Mouse (Mus musculus): ENCODE results near the gene BC025920. TPM values are rescaled to one million over a fixed set of nuclear protein-coding genes. Genes with fewer than 3 reads are reported as not detected.

Gene BC025920
- 1.4 and 2.0 TPM in 2 replicates for polyA plus RNA-seq (2016; fragmentation: Nextera tagmentation; extraction: Ambion mirVana)

DNA sequence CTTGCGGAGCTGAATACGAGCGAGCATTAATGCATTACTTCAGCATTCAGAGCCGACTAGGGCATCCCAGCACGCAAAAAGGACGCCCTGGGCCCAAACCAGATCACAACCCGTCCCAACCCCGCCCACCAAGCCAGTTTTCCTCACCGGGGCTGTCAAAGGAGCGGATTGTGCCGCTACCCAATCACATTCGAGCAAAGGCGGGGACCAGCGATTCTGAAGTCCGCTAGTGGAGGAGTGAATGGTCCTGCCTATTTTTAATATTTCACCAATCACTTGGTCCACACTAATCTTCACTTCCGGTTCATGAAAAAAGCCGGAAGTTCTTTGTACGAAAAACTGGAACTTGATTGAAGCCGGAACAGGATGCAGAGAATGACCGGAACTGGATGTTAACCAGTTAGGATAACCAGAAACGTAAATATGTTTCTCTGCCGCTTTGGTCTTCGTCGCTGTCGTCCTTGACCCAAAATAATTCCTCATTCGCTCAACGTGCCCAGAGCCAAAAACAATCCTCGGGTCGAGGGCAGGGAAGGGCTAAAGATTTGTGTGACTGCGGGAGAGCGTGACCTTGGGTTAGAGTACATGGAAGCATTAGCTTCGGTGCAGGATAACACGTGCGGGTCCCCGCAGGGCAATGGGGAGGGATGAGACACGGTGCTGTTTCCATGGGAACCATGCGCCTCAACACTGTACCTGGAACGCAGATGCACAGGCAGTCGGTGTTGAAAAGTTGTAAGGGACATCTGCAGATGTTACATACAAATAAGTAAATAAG, at the start of gene BC025920:
Gene BC025920, plus strand, starts transcription at position 297 of the 778 bp plus-strand sequence.
- peak within 1 kb of the TSS; percentile 70 for H3K4me3 ChIP-seq
- H3K36me3 ChIP-seq = peaks cover 16% of the 10 kb centered on the region
- H3K4me1 ChIP-seq = peaks cover 39% of the 10 kb centered on the region
- peak within 1 kb of the TSS; percentile 88 for H3K27ac ChIP-seq (replicated peaks)
- WGBS = under 1% methylated on average over 39 of the region's 39 CpGs
- H3K27me3 ChIP-seq (ENCODE audit: low read depth, poor library complexity, severe bottlenecking) = peaks cover 21% of the 10 kb centered on the region
- H3K9me3 ChIP-seq (replicated peaks) = peaks cover 1% of the 10 kb centered on the region; the same call in 1 of the 2 replicates
- peak; percentile 93 for DNase-seq (ENCODE audit: low spot score)

DNA sequence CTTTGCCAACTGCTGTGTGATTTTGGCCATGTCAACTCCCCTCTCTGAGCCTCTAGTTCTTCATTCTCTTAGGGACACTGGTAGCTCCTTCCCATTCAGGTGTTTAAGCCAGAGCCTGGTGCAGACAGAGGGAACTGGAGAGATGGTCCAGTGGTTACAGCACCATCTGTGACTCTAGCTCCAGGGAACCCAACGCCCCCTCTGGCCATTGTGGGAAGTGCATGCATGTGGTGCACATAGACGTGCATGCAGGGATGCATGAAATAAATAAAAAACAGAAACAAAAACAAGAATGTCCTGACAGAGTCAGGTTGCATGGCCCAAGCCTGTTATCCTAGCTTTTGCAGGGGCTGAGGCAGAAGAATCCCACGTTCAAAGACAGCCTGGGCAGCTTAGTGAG, 49.8 kb upstream of the BC025920 start:
- peaks cover 30% of the 10 kb centered on the region for H3K4me1 ChIP-seq
- H3K36me3 ChIP-seq = peaks cover 4% of the 10 kb centered on the region
- 73% methylated on average over 3 of the region's 3 CpGs for WGBS
- H3K9me3 ChIP-seq (replicated peaks) = 0 out of 2 replicates have a peak, but pooled peaks cover 4% of the 10 kb centered on the region
- no peak overlapping the region for H3K27ac ChIP-seq (replicated peaks)
- peaks cover 5% of the 10 kb centered on the region; the same call in 1 of the 2 replicates for H3K27me3 ChIP-seq (ENCODE audit: low read depth, poor library complexity, severe bottlenecking)
- H3K4me3 ChIP-seq = no peak overlapping the region
- DNase-seq (ENCODE audit: low spot score) = no peak

DNA sequence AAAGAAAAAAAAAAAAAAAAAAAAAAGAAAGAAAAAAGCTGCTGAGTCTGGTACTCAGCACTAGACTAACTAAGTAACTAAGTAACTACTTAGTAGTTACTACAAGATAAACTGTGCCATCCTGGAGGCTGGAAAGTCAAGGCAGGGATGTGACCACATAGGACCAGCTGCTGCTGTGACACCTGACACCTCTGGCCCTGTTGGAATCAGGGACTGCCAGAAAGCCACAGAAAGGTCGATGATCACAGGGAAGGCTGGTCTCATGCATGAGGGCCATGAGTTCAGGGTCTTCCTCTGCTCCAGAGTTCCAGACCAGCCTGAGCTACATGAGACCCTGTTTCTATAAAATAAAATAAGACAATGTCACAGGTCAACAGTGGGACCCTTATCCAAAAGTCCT, 48.6 kb upstream of the BC025920 start:
- no peak overlapping the region for H3K27ac ChIP-seq (replicated peaks)
- H3K4me3 ChIP-seq = no peak overlapping the region
- H3K27me3 ChIP-seq (ENCODE audit: low read depth, poor library complexity, severe bottlenecking) = peaks cover 9% of the 10 kb centered on the region
- H3K9me3 ChIP-seq (replicated peaks) = 0 out of 2 replicates have a peak, but pooled peaks cover 4% of the 10 kb centered on the region
- 47% methylated on average over 1 of the region's 1 CpGs for WGBS
- no peak for DNase-seq (ENCODE audit: low spot score)
- H3K4me1 ChIP-seq = peaks cover 31% of the 10 kb centered on the region
- H3K36me3 ChIP-seq = peaks cover 17% of the 10 kb centered on the region

DNA sequence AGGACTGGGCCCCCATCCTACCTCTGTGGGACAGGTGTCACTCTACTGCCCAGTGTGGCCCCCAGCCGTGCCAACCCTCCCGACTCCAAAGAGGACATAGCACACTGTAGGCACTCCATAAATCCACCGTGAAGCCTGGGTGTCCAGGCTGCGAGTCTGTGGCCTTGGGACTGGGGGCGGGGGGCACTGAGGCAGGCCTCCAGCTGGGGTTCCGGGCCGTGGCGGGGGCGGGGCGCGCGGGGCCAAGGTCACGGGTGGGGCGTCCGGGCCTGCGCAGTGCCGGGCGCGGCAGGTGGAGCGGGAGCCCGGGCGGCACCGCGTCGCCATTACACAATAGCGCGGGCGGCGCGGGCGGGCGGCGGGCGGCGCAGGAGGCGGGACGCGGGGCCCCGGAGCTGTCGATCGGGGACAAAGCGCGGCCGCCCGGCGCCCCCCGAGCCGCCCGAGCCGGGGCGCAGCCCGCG, 46.9 kb upstream of the BC025920 start, which contains the start of gene Aes:
Gene Aes, plus strand, starts transcription at position 326 of the 464 bp plus-strand sequence.
- Histone ChIP-seq H3K27me3 (ENCODE audit: low read depth, poor library complexity, severe bottlenecking) (peaks cover 26% of the 10 kb centered on the region), H3K9me3 (replicated peaks) (no peaks in the 10 kb centered on the region), H3K36me3 (peaks cover 29% of the 10 kb centered on the region), H3K27ac (replicated peaks) (peak within 1 kb of the TSS; percentile 99), H3K4me3 (peak within 1 kb of the TSS; percentile 95), H3K4me1 (peaks cover 48% of the 10 kb centered on the region)
- 1% methylated on average over 36 of the region's 53 CpGs for WGBS
- DNase-seq (ENCODE audit: low spot score) = peak; percentile 61

DNA sequence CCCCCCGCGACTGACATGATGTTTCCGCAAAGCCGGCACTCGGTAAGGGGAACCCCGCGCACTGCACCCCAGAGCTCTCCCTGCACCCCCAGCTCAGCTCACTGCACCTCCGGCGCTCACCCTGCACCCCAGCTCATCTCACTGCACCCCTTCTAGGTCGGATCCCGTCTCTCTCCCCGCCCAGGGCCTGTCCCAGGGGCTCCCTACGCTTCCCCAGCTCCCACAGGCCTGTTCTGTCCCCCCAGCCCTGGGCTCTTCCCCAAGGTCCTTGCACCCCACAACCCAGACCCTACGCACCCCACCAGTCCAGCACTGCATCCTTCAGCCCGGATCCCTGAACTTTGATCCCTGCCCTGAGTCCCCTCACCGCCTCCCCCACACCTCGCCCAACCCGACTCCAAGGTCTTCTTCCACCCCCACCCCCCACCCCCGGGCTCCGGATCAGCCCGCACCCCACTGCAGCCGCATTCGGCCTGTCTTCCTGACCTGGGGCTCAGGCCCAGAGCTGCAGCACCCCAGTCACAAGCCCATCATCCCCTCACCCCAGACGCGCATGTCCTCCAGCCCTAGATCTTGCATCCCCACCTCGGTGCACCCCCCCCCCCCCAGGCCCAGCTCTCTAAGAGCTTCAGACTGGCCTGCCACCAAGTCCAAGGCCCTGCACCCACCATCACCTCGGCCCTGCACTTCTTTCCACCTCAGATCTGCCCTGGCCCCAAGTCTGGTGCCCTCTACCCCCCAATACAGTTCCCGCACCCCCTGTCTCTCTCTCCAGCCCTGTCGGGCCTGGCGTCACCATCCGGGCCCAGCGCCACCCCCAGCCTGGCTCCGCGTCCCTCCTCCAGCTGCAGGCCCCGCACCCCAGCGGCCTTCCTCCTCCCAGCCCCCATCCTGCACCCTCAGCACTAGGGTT, 46.2 kb upstream of the BC025920 start:
- Histone ChIP-seq H3K9me3 (replicated peaks) (no peaks in the 10 kb centered on the region), H3K4me1 (peaks cover 55% of the 10 kb centered on the region), H3K27me3 (ENCODE audit: low read depth, poor library complexity, severe bottlenecking) (peaks cover 33% of the 10 kb centered on the region), H3K36me3 (peaks cover 36% of the 10 kb centered on the region), H3K4me3 (peak overlapping the region; percentile 95), H3K27ac (replicated peaks) (peak overlapping the region; percentile 99)
- 4% methylated on average over 36 of the region's 36 CpGs for WGBS
- peak; percentile 48 for DNase-seq (ENCODE audit: low spot score)

DNA sequence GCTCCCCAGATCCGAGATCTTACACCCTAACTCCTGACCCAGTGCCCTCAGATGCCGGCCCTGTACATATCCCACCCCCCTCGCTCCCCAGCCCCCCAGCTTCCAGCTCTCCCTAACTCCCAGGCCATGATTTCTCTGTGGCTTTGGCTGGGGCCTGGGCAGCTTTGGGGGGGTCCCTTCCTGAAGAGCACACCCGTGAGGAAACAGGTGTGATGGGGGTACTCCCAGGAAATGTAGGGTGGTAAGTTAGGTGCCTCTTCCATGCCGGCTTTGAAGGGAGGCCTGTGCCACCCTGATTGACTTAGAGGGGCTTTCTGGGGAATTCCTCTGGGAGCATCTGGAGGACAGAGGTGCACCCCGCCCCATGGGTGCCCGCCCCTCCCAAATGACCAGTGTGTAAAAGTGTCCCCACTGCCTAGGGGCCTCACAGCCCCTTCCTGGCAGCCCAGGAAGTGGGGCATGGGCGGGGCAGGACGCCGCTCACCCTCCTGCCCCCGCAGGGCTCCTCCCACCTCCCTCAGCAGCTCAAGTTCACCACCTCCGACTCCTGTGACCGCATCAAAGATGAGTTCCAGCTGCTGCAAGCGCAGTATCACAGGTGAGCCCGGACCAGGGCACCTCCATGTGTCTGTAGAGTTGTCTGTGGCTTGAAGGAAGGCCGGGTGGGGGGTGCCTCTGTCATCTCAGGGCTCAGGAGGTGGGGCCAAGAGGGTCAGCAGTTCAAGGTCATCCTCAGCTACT, 45.2 kb upstream of the BC025920 start:
- Histone ChIP-seq H3K27ac (replicated peaks) (peak overlapping the region; percentile 99), H3K27me3 (ENCODE audit: low read depth, poor library complexity, severe bottlenecking) (peaks cover 43% of the 10 kb centered on the region), H3K4me1 (peaks cover 65% of the 10 kb centered on the region), H3K36me3 (peaks cover 46% of the 10 kb centered on the region), H3K4me3 (peak overlapping the region; percentile 95), H3K9me3 (replicated peaks) (no peaks in the 10 kb centered on the region)
- WGBS = 33% methylated on average over 16 of the region's 16 CpGs
- DNase-seq (ENCODE audit: low spot score) = no peak

DNA sequence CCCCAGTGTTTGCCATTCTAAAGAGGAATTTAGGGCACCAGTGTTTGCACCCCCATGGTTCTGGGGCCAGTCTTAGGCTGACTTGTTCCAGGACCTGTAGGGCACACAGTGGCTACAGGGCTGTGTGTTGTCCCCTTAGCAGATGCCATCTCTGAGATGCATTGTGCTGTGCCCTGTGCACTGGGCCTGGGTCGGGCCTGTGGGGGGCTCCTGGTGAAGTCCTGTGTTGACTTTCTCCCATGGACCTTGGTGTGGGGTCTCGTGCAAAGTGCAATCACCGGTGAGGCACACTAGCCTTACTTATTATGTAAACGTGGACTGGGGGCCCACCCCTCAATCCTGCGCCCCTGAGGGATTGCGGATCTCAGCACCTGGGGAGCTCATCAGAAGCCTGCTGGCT, 43.7 kb upstream of the BC025920 start:
- Histone ChIP-seq H3K27ac (replicated peaks) (no peak overlapping the region), H3K36me3 (peaks cover 60% of the 10 kb centered on the region), H3K9me3 (replicated peaks) (no peaks in the 10 kb centered on the region), H3K4me1 (peaks cover 78% of the 10 kb centered on the region), H3K4me3 (no peak overlapping the region), H3K27me3 (ENCODE audit: low read depth, poor library complexity, severe bottlenecking) (peaks cover 59% of the 10 kb centered on the region)
- no peak for DNase-seq (ENCODE audit: low spot score)
- WGBS = 86% methylated on average over 6 of the region's 6 CpGs

DNA sequence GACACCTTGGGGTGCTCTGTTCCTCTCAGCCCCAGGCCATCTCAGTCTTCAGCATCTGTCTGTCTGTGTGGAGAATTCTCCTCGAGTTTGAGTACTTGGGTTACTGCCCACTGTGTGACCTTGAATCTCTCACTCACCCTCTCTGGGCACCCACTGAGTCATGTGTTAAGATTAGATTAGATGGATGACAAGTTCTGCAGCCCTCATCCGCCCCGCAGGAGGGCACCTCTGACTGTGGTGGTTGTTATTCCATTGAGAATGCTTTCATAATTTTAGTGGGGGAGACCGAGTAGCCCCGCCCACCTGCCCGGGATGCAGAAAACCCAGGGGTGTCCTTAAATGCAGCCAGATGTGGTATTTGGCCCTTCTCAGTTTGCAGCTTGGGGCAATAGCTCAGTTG, 42.6 kb upstream of the BC025920 start:
- peak overlapping the region; percentile 80 for H3K27ac ChIP-seq (replicated peaks)
- peak overlapping the region; percentile 49 for H3K4me3 ChIP-seq
- no peaks in the 10 kb centered on the region for H3K9me3 ChIP-seq (replicated peaks)
- 55% methylated on average over 6 of the region's 6 CpGs for WGBS
- H3K36me3 ChIP-seq = peaks cover 63% of the 10 kb centered on the region
- H3K27me3 ChIP-seq (ENCODE audit: low read depth, poor library complexity, severe bottlenecking) = peaks cover 69% of the 10 kb centered on the region
- peaks cover 89% of the 10 kb centered on the region for H3K4me1 ChIP-seq
- no peak for DNase-seq (ENCODE audit: low spot score)

DNA sequence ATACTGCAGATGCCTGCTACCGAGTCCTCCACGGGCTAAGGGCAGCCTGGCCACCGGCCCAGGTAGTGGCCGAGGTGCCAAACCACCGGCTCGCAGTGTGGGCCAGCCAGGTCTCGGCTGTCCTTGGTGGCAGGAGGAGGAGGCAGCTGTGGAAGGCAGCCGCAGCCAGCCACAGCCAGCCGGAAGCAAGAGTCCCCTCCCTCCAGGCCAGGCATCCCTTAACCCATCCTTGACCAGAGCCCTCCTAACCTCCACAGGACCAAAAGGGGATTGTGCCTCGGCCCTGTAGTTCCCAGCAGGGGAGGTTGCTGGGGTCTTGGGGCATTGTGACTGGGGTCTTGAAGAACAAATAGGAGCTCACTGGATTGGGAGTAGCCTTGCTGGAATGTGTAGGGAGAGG, 41.9 kb upstream of the BC025920 start:
- peak; percentile 67 for DNase-seq (ENCODE audit: low spot score)
- no peaks in the 10 kb centered on the region for H3K9me3 ChIP-seq (replicated peaks)
- H3K4me3 ChIP-seq = peak overlapping the region; percentile 49
- 1% methylated on average over 10 of the region's 10 CpGs for WGBS
- H3K27ac ChIP-seq (replicated peaks) = peak overlapping the region; percentile 80
- H3K36me3 ChIP-seq = peaks cover 63% of the 10 kb centered on the region
- H3K4me1 ChIP-seq = peaks cover 89% of the 10 kb centered on the region
- peaks cover 77% of the 10 kb centered on the region for H3K27me3 ChIP-seq (ENCODE audit: low read depth, poor library complexity, severe bottlenecking)

DNA sequence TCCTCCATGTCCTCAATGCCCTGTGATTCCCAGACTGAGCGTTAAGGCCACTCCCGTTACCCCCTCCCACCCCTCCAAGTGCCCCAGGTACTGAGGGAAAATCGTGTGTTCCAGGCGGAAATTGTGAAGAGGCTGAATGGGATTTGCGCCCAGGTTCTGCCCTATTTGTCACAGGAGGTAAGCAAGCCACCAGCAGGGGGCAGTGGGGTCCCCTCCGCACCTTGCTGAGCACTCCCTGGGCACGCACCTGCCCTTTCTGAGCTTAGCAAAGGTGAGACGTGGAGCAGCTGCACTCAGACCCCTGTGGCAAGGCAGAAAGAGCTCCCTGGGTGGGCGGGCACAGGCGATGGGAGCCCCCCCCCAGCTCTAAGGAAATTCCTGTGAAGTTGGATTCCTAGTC, 41.3 kb upstream of the BC025920 start:
- Histone ChIP-seq H3K27me3 (ENCODE audit: low read depth, poor library complexity, severe bottlenecking) (peaks cover 82% of the 10 kb centered on the region), H3K36me3 (peaks cover 63% of the 10 kb centered on the region), H3K4me1 (peaks cover 91% of the 10 kb centered on the region), H3K9me3 (replicated peaks) (no peaks in the 10 kb centered on the region), H3K27ac (replicated peaks) (peak overlapping the region; percentile 80), H3K4me3 (peak overlapping the region; percentile 49)
- DNase-seq (ENCODE audit: low spot score) = peak; percentile 67
- WGBS = 5% methylated on average over 10 of the region's 10 CpGs

DNA sequence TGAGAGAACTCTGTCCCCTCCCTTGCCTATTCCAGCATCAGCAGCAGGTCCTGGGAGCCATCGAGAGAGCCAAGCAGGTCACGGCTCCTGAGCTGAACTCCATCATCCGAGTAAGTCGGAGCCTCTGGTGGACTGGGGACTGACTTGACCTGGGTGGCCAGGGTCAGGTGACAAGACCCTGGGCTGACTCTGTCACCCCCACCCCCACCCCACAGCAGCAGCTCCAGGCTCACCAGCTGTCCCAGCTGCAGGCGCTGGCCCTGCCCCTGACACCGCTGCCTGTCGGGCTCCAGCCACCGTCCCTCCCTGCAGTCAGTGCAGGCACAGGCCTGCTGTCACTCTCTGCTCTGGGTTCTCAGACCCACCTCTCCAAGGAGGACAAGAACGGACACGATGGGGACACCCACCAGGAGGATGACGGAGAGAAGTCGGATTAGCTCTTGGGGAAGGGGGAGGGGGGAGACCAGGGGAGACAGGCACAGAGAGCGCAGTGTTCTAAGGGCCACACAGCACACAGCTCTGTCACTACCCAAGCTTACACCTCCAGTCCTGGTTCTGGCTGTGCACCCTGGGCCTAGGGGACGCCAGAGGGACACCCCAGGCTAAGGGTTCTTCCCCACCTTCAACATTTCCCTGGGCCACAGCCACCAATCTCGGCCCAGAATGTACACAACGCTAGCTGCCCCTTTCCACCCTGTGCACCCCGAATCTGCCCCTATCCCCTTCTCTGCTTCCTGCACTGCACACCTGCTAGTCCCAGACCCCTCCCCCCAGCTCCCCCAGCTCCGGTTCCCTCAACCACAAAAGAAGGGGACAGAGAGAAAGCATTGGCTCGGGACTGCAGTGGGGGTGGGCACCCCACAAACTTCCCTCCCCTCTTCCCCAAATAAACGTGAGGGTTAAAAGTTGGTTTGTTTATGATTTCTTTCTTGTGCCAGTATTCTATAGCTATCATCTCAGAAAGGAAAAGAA, 40.5 kb upstream of the BC025920 start:
- H3K27me3 ChIP-seq (ENCODE audit: low read depth, poor library complexity, severe bottlenecking) = peaks cover 77% of the 10 kb centered on the region
- 14% methylated on average over 20 of the region's 20 CpGs for WGBS
- peak; percentile 48 for DNase-seq (ENCODE audit: low spot score)
- H3K4me1 ChIP-seq = peaks cover 91% of the 10 kb centered on the region
- peaks cover 63% of the 10 kb centered on the region for H3K36me3 ChIP-seq
- H3K4me3 ChIP-seq = peak overlapping the region; percentile 49
- H3K9me3 ChIP-seq (replicated peaks) = no peaks in the 10 kb centered on the region
- H3K27ac ChIP-seq (replicated peaks) = peak overlapping the region; percentile 80

Data from midbrain, embryonic 10.5 days (tissue).